Mouse (Mus musculus) heart, adult 2 months (tissue): ENCODE results near the gene Suv39h2.

Source experiments
- CTCF ChIP-seq: fragments of 200-600 bp; IDR thresholded peaks from 2 replicates; pipeline ENCODE4 v1.8.1; 2022; ENCODE audit warnings: antibody characterized with exemption, mild to moderate bottlenecking, moderate library complexity
- EP300 ChIP-seq: fragments of 200-500 bp; IDR thresholded peaks from 2 replicates; pipeline ENCODE4 v1.6.1; 2011; ENCODE audit warnings: low read depth, low read length, control low read depth; ENCODE audit not compliant: insufficient read depth
- POLR2A ChIP-seq: fragments of 200-500 bp; IDR thresholded peaks from 2 replicates; pipeline ENCODE4 v1.6.1; 2011; ENCODE audit warnings: mild to moderate bottlenecking, low read depth, low read length, control low read depth; ENCODE audit not compliant: insufficient read depth

DNA sequence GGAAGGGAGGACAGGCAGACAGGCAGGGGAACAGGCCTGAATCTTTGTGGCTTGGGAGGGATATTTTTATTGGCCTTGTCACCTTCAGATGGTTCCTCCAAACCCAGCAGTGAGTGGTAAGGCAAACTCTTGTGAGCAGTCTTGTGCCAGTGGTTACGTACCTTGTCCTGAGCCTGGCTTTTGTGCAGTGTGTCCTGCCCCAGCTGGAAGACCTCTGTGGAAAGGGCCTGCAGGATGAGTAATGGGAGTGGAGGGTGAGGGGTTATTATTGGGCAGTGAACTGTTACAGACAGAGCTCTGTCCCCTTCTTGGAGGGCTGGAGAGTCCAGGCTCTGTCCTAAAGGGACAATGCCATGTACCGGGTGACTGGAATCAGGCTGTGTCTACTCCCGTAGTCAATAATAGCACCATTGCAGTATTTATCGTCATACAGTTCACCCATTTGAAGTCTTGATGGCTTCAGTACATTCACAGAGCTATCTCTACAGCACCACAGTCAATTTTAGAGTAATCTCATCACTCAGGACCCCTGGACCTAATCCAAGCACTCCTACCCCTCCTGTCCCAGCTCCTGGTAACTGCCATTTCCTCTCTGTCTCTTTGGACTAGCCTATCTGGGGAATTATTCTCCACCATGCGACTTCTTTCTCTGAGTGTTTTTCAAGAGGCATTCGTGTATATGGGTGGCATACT is 39.3 kb downstream of the Suv39h2 start:
- TF ChIP-seq POLR2A (no peak), CTCF (no peak), EP300 (no peak)
